Mouse (Mus musculus) left cerebral cortex, adult 18-20 months (tissue): ENCODE data around the gene Fbxo45. TPM values are rescaled to one million over a fixed set of nuclear protein-coding genes. Genes with fewer than 3 reads are reported as not detected.
A peak's percentile ranks its signal among the peaks of the same experiment; 100 is the strongest.

Source experiments
- DNase-seq, 2 experiments: peaks; one replicate each; pipeline ENCODE4 v3.0.0; 2021 to 2022; ENCODE audit warnings: low spot score in 2 of 2, mixed read lengths in 1 of 2
- microRNA-seq, 2 experiments: library from miRNA; unstranded; fragments of <30 nt; microRNA quantifications; one replicate each; pipeline ENCODE4 v1.2.0; 2021
- total RNA-seq, 2 experiments: library from RNA; stranded (reverse); gene quantifications; 2 replicates each; pipeline ENCODE4 v1.2.3; 2021

The Fbxo45 gene
- total RNA-seq, 2 experiments from 2014 or later = 44.8 to 50.3 TPM

DNA sequence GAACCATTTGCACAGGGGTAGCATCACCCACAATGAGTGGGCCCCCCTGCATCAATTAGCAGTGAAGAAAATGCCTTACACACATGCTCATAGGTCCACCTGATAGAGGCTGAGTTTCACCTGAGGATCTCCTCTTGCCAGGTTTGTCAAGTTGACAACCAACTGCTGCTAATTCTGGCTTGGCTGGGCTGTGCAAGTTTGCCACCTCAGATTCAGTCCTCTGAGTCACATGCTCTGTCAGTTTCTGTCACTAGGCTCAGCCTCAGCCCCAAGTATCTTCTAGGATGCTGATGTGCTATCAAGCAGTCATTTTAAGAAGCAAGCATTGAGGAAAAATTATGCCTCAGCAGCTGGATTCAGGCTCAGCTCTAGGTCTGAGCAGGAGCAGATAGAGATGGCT lies 32.8 kb downstream of the Fbxo45 start:
- no peak for DNase-seq

DNA sequence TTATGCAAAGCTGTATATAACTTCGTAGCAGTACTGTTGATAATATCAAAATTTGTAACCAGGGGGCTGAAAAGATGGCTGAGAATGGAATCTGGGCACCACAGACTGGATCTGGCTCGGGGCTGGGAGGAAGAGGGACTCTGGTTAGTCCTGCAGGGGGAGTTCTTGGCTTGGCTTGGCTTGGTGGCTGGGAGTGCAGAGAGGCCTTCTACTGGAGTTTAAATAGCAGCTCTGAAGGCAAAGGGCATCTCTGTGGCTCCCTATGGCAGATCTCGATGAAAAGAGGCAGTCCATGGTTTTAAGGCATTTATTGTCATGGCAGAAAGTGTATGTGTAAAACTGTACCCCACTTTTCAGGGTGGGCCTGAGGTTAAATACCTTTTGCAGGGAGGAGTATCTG lies 42.1 kb downstream of the Fbxo45 start:
- no peak for DNase-seq

DNA sequence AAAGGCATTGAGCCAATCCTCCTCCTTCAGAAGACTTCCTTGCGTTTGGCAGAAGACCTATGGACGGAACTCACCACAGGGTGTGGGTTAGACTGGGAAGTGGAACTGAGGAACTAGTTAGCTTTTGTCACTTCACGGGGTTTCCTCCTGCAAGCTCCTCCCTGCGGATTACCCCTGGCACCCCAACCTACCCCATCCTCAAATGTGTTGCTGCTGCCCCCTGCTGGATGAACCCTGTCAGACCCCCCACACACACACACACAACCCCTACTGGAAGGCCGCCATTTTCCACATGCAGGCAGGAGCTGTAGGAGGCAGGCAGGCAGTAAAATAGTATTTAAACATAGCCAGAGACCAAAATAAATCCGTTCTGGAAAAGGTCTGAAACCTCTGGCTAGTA lies 44.3 kb downstream of the Fbxo45 start:
- peak; percentile 34 to 50 for DNase-seq

DNA sequence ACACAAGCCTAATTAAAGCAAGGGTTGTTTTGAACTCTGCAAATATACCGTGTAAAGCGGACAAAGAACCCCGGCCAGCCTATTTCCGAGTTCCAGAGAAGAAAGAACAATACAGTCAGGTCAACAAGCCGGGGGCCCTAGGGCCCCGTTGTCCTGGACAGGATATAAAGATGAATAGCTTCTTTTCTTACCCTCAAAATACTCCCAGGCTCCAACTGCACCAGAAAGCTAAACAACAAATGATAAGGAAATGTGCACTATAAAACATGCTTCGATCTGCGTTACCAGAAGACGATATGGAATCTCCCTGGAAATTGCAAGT lies 46.0 kb downstream of the Fbxo45 start:
- DNase-seq = no peak

DNA sequence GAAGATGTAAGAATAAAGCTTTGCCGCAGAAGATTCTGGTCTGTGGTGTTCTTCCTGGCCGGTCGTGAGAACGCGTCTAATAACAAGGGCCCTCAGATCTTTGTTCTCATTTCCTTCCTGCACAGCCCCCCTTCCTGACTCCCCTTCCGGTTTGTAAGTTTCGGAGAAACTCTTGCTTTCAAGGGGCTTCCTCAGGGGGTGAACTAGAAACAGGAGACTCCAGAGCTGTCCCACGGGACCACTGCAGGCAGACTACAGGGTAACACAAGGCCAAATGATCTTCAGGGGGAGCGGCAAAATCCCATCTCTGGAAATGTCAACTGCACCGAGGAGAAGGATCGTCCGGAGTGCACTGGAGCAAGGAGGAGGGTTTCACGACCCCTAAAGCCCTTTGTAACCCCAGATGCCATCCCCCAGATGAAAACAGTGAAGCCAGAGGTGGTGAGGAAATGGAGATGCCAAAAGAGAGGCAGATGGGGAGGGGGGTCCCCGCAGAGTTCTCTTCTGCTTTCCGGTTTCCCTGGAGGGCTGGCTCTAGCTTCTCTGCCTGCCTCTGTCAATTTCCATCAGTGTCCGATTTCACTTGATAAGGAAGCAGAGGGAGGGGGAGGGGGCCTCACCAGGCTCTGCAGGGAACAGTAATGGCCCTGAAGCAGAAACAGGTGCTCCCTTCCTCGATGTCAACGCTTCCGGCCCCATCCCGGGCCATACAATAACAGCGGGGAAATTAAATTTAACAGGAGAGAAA lies 46.5 kb downstream of the Fbxo45 start:
- DNase-seq = no peak

DNA sequence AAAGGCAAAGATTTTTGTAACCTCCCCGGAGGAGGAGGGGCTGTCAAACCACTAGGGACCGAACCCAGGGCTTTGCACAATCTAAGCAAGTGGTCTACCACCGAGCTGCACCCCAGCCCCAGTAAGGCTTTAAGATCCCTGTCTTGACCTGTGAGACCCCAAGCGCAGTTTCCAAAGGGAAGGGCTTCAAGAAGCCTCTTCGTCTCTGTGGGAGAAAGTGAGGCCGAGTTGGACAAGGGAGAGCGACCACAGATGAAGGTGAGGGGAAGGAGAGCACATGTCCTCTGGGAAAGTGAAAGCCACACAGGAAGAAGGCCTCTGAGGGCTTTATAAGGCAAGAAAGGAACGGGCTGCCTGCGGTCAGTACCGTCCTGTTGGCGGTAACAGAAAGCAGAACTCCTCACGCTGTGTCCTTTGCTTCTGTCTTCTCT lies 56.9 kb downstream of the Fbxo45 start:
- DNase-seq = no peak

DNA sequence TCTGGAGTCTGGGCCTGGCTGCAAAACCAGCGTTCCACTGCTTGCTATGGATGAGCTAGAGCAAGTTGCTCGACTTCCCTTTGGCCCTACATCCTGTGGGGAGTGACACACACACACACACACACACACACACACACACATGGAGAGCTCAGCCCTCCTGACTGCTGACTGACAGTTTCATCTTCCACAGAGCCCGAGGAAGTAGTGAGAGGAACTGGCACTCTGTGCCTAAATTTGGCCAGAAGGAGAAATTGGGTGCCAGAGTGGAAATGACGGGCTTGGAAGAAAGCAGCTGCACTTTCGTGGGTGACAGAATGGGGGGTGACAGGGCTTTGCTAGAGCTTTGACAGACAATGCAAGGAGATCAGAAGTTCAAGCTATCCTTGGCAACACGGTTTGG lies 57.8 kb downstream of the Fbxo45 start:
- no peak for DNase-seq

DNA sequence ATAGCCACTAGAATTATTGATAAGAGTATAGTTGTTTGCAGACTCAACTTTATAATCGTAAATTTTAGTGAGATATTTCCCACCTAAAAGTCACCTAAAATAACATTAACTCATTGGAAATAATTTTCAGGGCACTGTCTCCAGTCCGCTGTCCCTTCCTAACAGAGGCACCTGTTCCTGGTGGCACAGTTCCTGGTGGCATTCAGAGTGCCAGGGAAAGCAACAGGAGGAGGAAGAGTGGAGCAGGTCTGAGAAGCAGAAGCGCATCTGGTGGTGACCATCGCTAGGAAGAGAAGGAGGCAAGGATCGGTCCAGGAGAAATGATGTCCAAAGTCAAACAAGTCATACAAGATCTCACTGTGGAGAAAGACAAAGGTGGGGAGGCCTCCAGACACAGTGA lies 60.9 kb downstream of the Fbxo45 start:
- DNase-seq = no peak

Small RNA genes lying within 50 kb of the gene (microRNA-seq; reads per million reads assigned to microRNA genes)
- gene Mir1946a = 0 reads per million in 2 experiments

Other genes with a start within 250 kb of the Fbxo45 start
- 10 to 100 TPM; 46.3 to 48.8 TPM for gene Senp5, start 243.9 kb downstream of the Fbxo45 start, total RNA-seq
- gene Pak2, start 167.8 kb downstream of the Fbxo45 start, total RNA-seq = 10 to 100 TPM; 25.1 to 27.2 TPM
- 10 to 100 TPM; 25.5 to 25.8 TPM for gene Pigx, start 147.4 kb downstream of the Fbxo45 start, total RNA-seq
- gene Cep19, start 147.4 kb downstream of the Fbxo45 start, total RNA-seq = 10 to 100 TPM; 66.8 to 67.1 TPM
- 1 to 10 TPM; 6.8 to 8.5 TPM for gene Nrros, start 81.6 kb downstream of the Fbxo45 start, total RNA-seq
- gene Bex6, start 67.3 kb downstream of the Fbxo45 start, total RNA-seq = not detected
- gene Wdr53, start 69 bp upstream of the Fbxo45 start, total RNA-seq = 10 to 100 TPM; 12.4 to 12.5 TPM
- gene Smco1, start 24.3 kb upstream of the Fbxo45 start, total RNA-seq = under 1 TPM; 0.23 to 0.35 TPM
- 10 to 100 TPM; 26.9 to 27.3 TPM for gene Rnf168, start 30.3 kb upstream of the Fbxo45 start, total RNA-seq
- 10 to 100 TPM; 48.1 to 51.9 TPM for gene Ubxn7, start 85.1 kb upstream of the Fbxo45 start, total RNA-seq
- gene Tm4sf19, start 153.3 kb upstream of the Fbxo45 start, total RNA-seq = not detected
- gene Tctex1d2, start 172.5 kb upstream of the Fbxo45 start, total RNA-seq = 10 to 100 TPM; 15.5 to 17.1 TPM
- 10 to 100 TPM; 36.2 to 41.3 TPM for gene Pcyt1a, start 183.8 kb upstream of the Fbxo45 start, total RNA-seq
- not detected for gene Slc51a, start 240.7 kb upstream of the Fbxo45 start, total RNA-seq
- not detected for gene Zdhhc19, start 249.1 kb upstream of the Fbxo45 start, total RNA-seq